Mouse (Mus musculus) liver, embryonic 18 days (tissue): ENCODE results near the gene Dbp. TPM values are rescaled to one million over a fixed set of nuclear protein-coding genes. Genes with fewer than 3 reads are reported as not detected.

Experiments used
- polyA plus RNA-seq: library from polyadenylated mRNA; depleted of rRNA; stranded (reverse); fragments of >200 nt; gene quantifications from 2 replicates; pipeline ENCODE4 v1.2.3, GENCODE M21; 2012; rRNA removed

The Dbp gene
- 0.84 and 0.87 TPM in 2 replicates for polyA plus RNA-seq

GRCm38 (mm10) chr7:45704730-45705442 is at the start of gene Dbp:
Dbp (plus strand) TSS chr7:45705088.

GRCm38 (mm10) chr7:45666161-45666560 is 38.7 kb upstream of the Dbp start, which contains the start of gene Fut2:
Fut2 (minus strand) TSS chr7:45666394.

GRCm38 (mm10) chr7:45683396-45684050 is 21.4 kb upstream of the Dbp start, which contains the start of gene Ntn5:
Ntn5 (plus strand) TSS chr7:45684022.

GRCm38 (mm10) chr7:45693921-45694591 is 10.8 kb upstream of the Dbp start, which contains the start of gene Sec1:
Sec1 (minus strand) TSS chr7:45694402.

GRCm38 (mm10) chr7:45699523-45700141 is 5.3 kb upstream of the Dbp start, which contains the start of gene Car11:
Car11 (plus strand) TSS chr7:45699843.

GRCm38 (mm10) chr7:45715090-45715708 is 10.3 kb downstream of the Dbp start, which contains the start of gene Rpl18:
Rpl18 (plus strand) TSS chr7:45715457.

GRCm38 (mm10) chr7:45717918-45718297 is 13.0 kb downstream of the Dbp start, which contains the start of gene Sphk2:
Sphk2 (minus strand) TSS chr7:45718002.

GRCm38 (mm10) chr7:45720413-45721233 is 15.7 kb downstream of the Dbp start, which contains the start of gene Fam83e:
Fam83e (plus strand) TSS chr7:45721212.

GRCm38 (mm10) chr7:45725713-45726112 is 20.8 kb downstream of the Dbp start, which contains the start of gene Spaca4:
Spaca4 (minus strand) TSS chr7:45725813.

Other genes starting within 250 kb of the Dbp start
- gene Ftl1, start 245.2 kb upstream of the Dbp start, polyA plus RNA-seq = 1,700 and 2,007 TPM in 2 replicates
- gene Bax, start 238.2 kb upstream of the Dbp start, polyA plus RNA-seq = 47.6 and 49.6 TPM in 2 replicates
- 0.12 and 0.15 TPM in 2 replicates for gene Tulp2, start 223.2 kb upstream of the Dbp start, polyA plus RNA-seq
- 0.12 TPM in 1 of 2 replicates, not detected in the other for gene Gm45808, start 218.3 kb upstream of the Dbp start, polyA plus RNA-seq
- gene Dhdh, start 216.3 kb upstream of the Dbp start, polyA plus RNA-seq = 5.7 and 6.5 TPM in 2 replicates
- 75.2 and 76.4 TPM in 2 replicates for gene Nucb1, start 194.7 kb upstream of the Dbp start, polyA plus RNA-seq
- 79.7 and 101 TPM in 2 replicates for gene Ppp1r15a, start 178.8 kb upstream of the Dbp start, polyA plus RNA-seq
- 1.2 and 1.7 TPM in 2 replicates for gene Plekha4, start 178.8 kb upstream of the Dbp start, polyA plus RNA-seq
- 0.78 and 1.3 TPM in 2 replicates for gene Hsd17b14, start 150.2 kb upstream of the Dbp start, polyA plus RNA-seq
- gene Bcat2, start 134.9 kb upstream of the Dbp start, polyA plus RNA-seq = 41.1 and 45.0 TPM in 2 replicates
- 3.1 and 3.5 TPM in 2 replicates for gene Fgf21, start 89.6 kb upstream of the Dbp start, polyA plus RNA-seq
- gene Fut1, start 87.8 kb upstream of the Dbp start, polyA plus RNA-seq = 0.17 and 0.24 TPM in 2 replicates
- gene Izumo1, start 83.3 kb upstream of the Dbp start, polyA plus RNA-seq = 0.09 and 0.12 TPM in 2 replicates
- 3.2 and 3.6 TPM in 2 replicates for gene Rasip1, start 77.6 kb upstream of the Dbp start, polyA plus RNA-seq
- gene Mamstr, start 65.1 kb upstream of the Dbp start, polyA plus RNA-seq = 0.50 TPM in 2 replicates
- gene Fut2, start 38.7 kb upstream of the Dbp start, polyA plus RNA-seq = 0.04 and 0.05 TPM in 2 replicates
- gene Ntn5, start 21.1 kb upstream of the Dbp start, polyA plus RNA-seq = 0.01 and 0.04 TPM in 2 replicates
- 0.01 and 0.02 TPM in 2 replicates for gene Sec1, start 10.7 kb upstream of the Dbp start, polyA plus RNA-seq
- 0.48 and 0.74 TPM in 2 replicates for gene Car11, start 5.2 kb upstream of the Dbp start, polyA plus RNA-seq
- gene Rpl18, start 10.4 kb downstream of the Dbp start, polyA plus RNA-seq = 485 and 498 TPM in 2 replicates
- gene Sphk2, start 12.9 kb downstream of the Dbp start, polyA plus RNA-seq = 9.6 and 10.4 TPM in 2 replicates
- gene Fam83e, start 16.1 kb downstream of the Dbp start, polyA plus RNA-seq = 0.14 and 0.16 TPM in 2 replicates
- gene Spaca4, start 20.7 kb downstream of the Dbp start, polyA plus RNA-seq = not detected in 2 replicates
- gene Lmtk3, start 78.7 kb downstream of the Dbp start, polyA plus RNA-seq = 0.06 and 0.10 TPM in 2 replicates
- 0.13 and 0.35 TPM in 2 replicates for gene Sult2b1, start 79.6 kb downstream of the Dbp start, polyA plus RNA-seq
- 15.6 and 16.9 TPM in 2 replicates for gene Cyth2, start 109.5 kb downstream of the Dbp start, polyA plus RNA-seq
- gene Kcnj14, start 119.7 kb downstream of the Dbp start, polyA plus RNA-seq = 0.07 and 0.11 TPM in 2 replicates
- gene Grwd1, start 125.9 kb downstream of the Dbp start, polyA plus RNA-seq = 8.0 and 8.4 TPM in 2 replicates
- gene Kdelr1, start 167.7 kb downstream of the Dbp start, polyA plus RNA-seq = 101 and 102 TPM in 2 replicates
- 0.10 and 0.12 TPM in 2 replicates for gene Grin2d, start 173.3 kb downstream of the Dbp start, polyA plus RNA-seq
- 0.16 and 0.32 TPM in 2 replicates for gene Syngr4, start 191.6 kb downstream of the Dbp start, polyA plus RNA-seq
- gene Tmem143, start 191.9 kb downstream of the Dbp start, polyA plus RNA-seq = 11.3 and 12.3 TPM in 2 replicates
- gene Emp3, start 216.3 kb downstream of the Dbp start, polyA plus RNA-seq = 32.1 and 34.4 TPM in 2 replicates
- 1.1 and 1.6 TPM in 2 replicates for gene Ccdc114, start 219.0 kb downstream of the Dbp start, polyA plus RNA-seq